Mouse (Mus musculus): ENCODE results near the gene Dpm3. TPM values are rescaled to one million over a fixed set of nuclear protein-coding genes. Genes with fewer than 3 reads are reported as not detected.
A peak's percentile ranks its signal among the peaks of the same experiment; 100 is the strongest.

Dpm3 gene
- total RNA-seq, 2 experiments from 2014 or later: 54.0 to 59.7 TPM

- intact Hi-C loops (cut with DNase I): no loop called here
- DNase-seq: no peak
These were observed 29.4 kb downstream of the Dpm3 start for GRCm38 (mm10) chr3:89288503-89288928.

- no peak for DNase-seq
- intact Hi-C loops (cut with DNase I): no loop called here
These were observed 32.7 kb downstream of the Dpm3 start for GRCm38 (mm10) chr3:89291874-89292273.

- intact Hi-C loops (cut with DNase I): no loop called here
- DNase-seq: no peak
These were observed 33.1 kb downstream of the Dpm3 start for GRCm38 (mm10) chr3:89292303-89292702.

- intact Hi-C loops (cut with DNase I): no loop called here
- no peak for DNase-seq
These were observed 34.2 kb downstream of the Dpm3 start for GRCm38 (mm10) chr3:89293247-89293918.

- DNase-seq: no peak
- intact Hi-C loops (cut with DNase I): no loop called here
These were observed 35.0 kb downstream of the Dpm3 start for GRCm38 (mm10) chr3:89294195-89294594.

- no peak for DNase-seq
These were observed 36.6 kb downstream of the Dpm3 start for GRCm38 (mm10) chr3:89295685-89296230.

GRCm38 (mm10) chr3:89296761-89297396, 37.7 kb downstream of the Dpm3 start:
- no peak for DNase-seq
- intact Hi-C loops (cut with DNase I): no loop called here

More at GRCm38 (mm10) chr3:89295685-89296230, 36.6 kb downstream of the Dpm3 start:
- intact Hi-C loops (cut with DNase I): no loop called here

GRCm38 (mm10) chr3:89298908-89299307, 39.8 kb downstream of the Dpm3 start:
- intact Hi-C loops (cut with DNase I): no loop called here
- DNase-seq: no peak

GRCm38 (mm10) chr3:89299499-89299898, 40.3 kb downstream of the Dpm3 start:
- no peak for DNase-seq
- intact Hi-C loops (cut with DNase I): no loop called here

- intact Hi-C loops (cut with DNase I): no loop called here
- no peak for DNase-seq
These were observed 40.9 kb downstream of the Dpm3 start for GRCm38 (mm10) chr3:89300071-89300470.

GRCm38 (mm10) chr3:89300514-89300913, 41.4 kb downstream of the Dpm3 start:
- intact Hi-C loops (cut with DNase I): no loop called here

GRCm38 (mm10) chr3:89304440-89304839, 45.3 kb downstream of the Dpm3 start:
- no peak for DNase-seq
- intact Hi-C loops (cut with DNase I): no loop called here

More at GRCm38 (mm10) chr3:89300514-89300913, 41.4 kb downstream of the Dpm3 start:
- no peak for DNase-seq

- intact Hi-C loops (cut with DNase I): no loop called here
- DNase-seq: no peak
These were observed 45.9 kb downstream of the Dpm3 start for GRCm38 (mm10) chr3:89305105-89305504.

GRCm38 (mm10) chr3:89305551-89306325, 46.6 kb downstream of the Dpm3 start:
- no peak for DNase-seq
- intact Hi-C loops (cut with DNase I): no loop called here

- intact Hi-C loops (cut with DNase I): no loop called here
- DNase-seq: peak; percentile 58
These were observed 48.9 kb downstream of the Dpm3 start for GRCm38 (mm10) chr3:89308089-89308488.

GRCm38 (mm10) chr3:89314340-89314739, 55.2 kb downstream of the Dpm3 start:
- intact Hi-C loops (cut with DNase I): no loop called here

GRCm38 (mm10) chr3:89314791-89315190, 55.6 kb downstream of the Dpm3 start:
- DNase-seq: no peak
- intact Hi-C loops (cut with DNase I): no loop called here

More at GRCm38 (mm10) chr3:89314340-89314739, 55.2 kb downstream of the Dpm3 start:
- no peak for DNase-seq

GRCm38 (mm10) chr3:89315195-89315929, 56.2 kb downstream of the Dpm3 start:
- DNase-seq: peak; percentile 91

GRCm38 (mm10) chr3:89315930-89316831, 57.0 kb downstream of the Dpm3 start:
- intact Hi-C loops (cut with DNase I): no loop called here
- no peak for DNase-seq

More at GRCm38 (mm10) chr3:89315195-89315929, 56.2 kb downstream of the Dpm3 start:
- intact Hi-C loops (cut with DNase I): no loop called here
